10 mouse cellular contexts compared by ENCODE assay signal in genomic region chr9:77276451-77277154, GRCm38 (mm10).
DNase-seq lines count a peak whose midpoint lies in the region; ATAC-seq and TF ChIP-seq lines count a peak whose summit lies in the region.
"Had no signal": no experiment of that assay in that cellular context is flagged by ENCODE, and none has a peak within 500 bp of the region (broad histone marks: within the 10 kb centered on the region; RNA-seq: fewer than 3 reads in every experiment).

No protein-coding gene starts in this region.

- DNase-seq in frontal cortex, postnatal 25 days (ENCODE audit: low spot score in 2 of 2) = no peak
- DNase-seq in lung, embryonic 14.5 days = peak; percentile 18
- no peak for DNase-seq in lung, postnatal 4 days
- peak; percentile 12 to 30 for DNase-seq in heart, postnatal 10 days
- DNase-seq in kidney, adult 8-10 months = no peak
- DNase-seq: thymus, adult 2 months had no signal

- H3K4me3 ChIP-seq in lung, embryonic 14.5 days (ENCODE audit: low read depth, low read length) = no peak overlapping the region
- no peak overlapping the region for H3K4me3 ChIP-seq in stomach, embryonic 15.5 days (replicated peaks)
- H3K4me3 ChIP-seq: embryonic facial prominence, embryonic 12.5 days had no signal

- no peaks in the 10 kb centered on the region for H3K36me3 ChIP-seq in lung, embryonic 14.5 days (ENCODE audit: insufficient read depth)
- no peaks in the 10 kb centered on the region for H3K36me3 ChIP-seq in stomach, embryonic 15.5 days
- H3K36me3 ChIP-seq: embryonic facial prominence, embryonic 12.5 days had no signal

- peak overlapping the region; percentile 28; the same call in 1 of the 2 replicates for H3K27ac ChIP-seq in lung, embryonic 14.5 days (ENCODE audit: low read depth)
- H3K27ac ChIP-seq in stomach, embryonic 15.5 days = no peak overlapping the region
- H3K27ac ChIP-seq: embryonic facial prominence, embryonic 12.5 days had no signal

- no peaks in the 10 kb centered on the region for H3K27me3 ChIP-seq in lung, embryonic 14.5 days (ENCODE audit: insufficient read depth, low read length)
- no peaks in the 10 kb centered on the region for H3K27me3 ChIP-seq in stomach, embryonic 15.5 days (replicated peaks)
- H3K27me3 ChIP-seq: embryonic facial prominence, embryonic 12.5 days had no signal

- ATAC-seq in frontal cortex, adult (ENCODE audit: low TSS enrichment) = peak; percentile 48
- ATAC-seq in lung, embryonic 14.5 days (ENCODE audit: insufficient read depth) = no peak
- peak; percentile 43; the same call in 1 of the 2 replicates for ATAC-seq in stomach, embryonic 15.5 days (ENCODE audit: insufficient read depth, low FRiP score, low read depth)
- no peak for ATAC-seq in granulocyte monocyte progenitor cell, adult 5-6 weeks (replicated peaks; ENCODE audit: poor library complexity, severe bottlenecking)

- intact Hi-C loops in heart, postnatal 10 days (cut with DNase I) = no loop called here

- 44% methylated on average over 5 of the region's 5 CpGs for WGBS in lung, embryonic 14.5 days
- WGBS in stomach, embryonic 15.5 days = 41% methylated on average over 5 of the region's 5 CpGs

- no peak overlapping the region for H3K4me2 ChIP-seq in lung, embryonic 14.5 days
- no peak overlapping the region for H3K4me2 ChIP-seq in stomach, embryonic 15.5 days
- H3K4me2 ChIP-seq: embryonic facial prominence, embryonic 12.5 days had no signal

- no peaks in the 10 kb centered on the region for H3K4me1 ChIP-seq in lung, embryonic 14.5 days (ENCODE audit: insufficient read depth)
- H3K4me1 ChIP-seq in stomach, embryonic 15.5 days = no peaks in the 10 kb centered on the region
- H3K4me1 ChIP-seq: embryonic facial prominence, embryonic 12.5 days had no signal

- no peaks in the 10 kb centered on the region for H3K9me3 ChIP-seq in lung, embryonic 14.5 days (ENCODE audit: low read depth, low read length)
- no peaks in the 10 kb centered on the region for H3K9me3 ChIP-seq in stomach, embryonic 15.5 days
- H3K9me3 ChIP-seq: embryonic facial prominence, embryonic 12.5 days had no signal

- no peak for TF ChIP-seq CTCF in lung, embryonic 14.5 days (IDR thresholded peaks at IDR 0.05; ENCODE audit: low read depth)

- H3K9ac ChIP-seq in lung, embryonic 14.5 days = no peak overlapping the region
- no peak overlapping the region for H3K9ac ChIP-seq in stomach, embryonic 15.5 days
- H3K9ac ChIP-seq: embryonic facial prominence, embryonic 12.5 days had no signal

Comparison
In these comparisons a context has a peak if more than half of its experiments do, and no peak if none do; other contexts are left out.
1. DNase-seq: peak in lung, embryonic 14.5 days (single experiment) and heart, postnatal 10 days (2 of 2); none in frontal cortex, postnatal 25 days (0 of 2), lung, postnatal 4 days (0 of 2) and kidney, adult 8-10 months (0 of 2).
2. ATAC-seq: peak in frontal cortex, adult (single experiment) and stomach, embryonic 15.5 days (single experiment); none in lung, embryonic 14.5 days (single experiment) and granulocyte monocyte progenitor cell, adult 5-6 weeks (single experiment).